Mouse (Mus musculus) heart, embryonic 10.5 days (tissue): ENCODE data around the gene Mafk. TPM values are rescaled to one million over a fixed set of nuclear protein-coding genes. Genes with fewer than 3 reads are reported as not detected.

Experiments used
- DNase-seq: peaks from one replicate; pipeline ENCODE4 v3.0.0-alpha.2; 2017; ENCODE audit warnings: low spot score
- H3K27ac ChIP-seq: fragments of 300-500 bp; sonication (generic); 2 replicates; pipeline ENCODE4 v1.5.1; 2016; ENCODE audit warnings: mild to moderate bottlenecking
- H3K27me3 ChIP-seq: fragments of 300-500 bp; sonication (generic); 2 replicates; pipeline ENCODE4 v1.6.1; 2016; ENCODE audit warnings: mild to moderate bottlenecking; ENCODE audit not compliant: poor library complexity, insufficient read depth, severe bottlenecking
- H3K36me3 ChIP-seq: fragments of 300-500 bp; sonication (generic); 2 replicates; pipeline ENCODE4 v1.6.1; 2016; ENCODE audit warnings: mild to moderate bottlenecking, moderate library complexity
- H3K4me1 ChIP-seq: fragments of 300-500 bp; sonication (generic); 2 replicates; pipeline ENCODE4 v1.6.1; 2016; ENCODE audit warnings: mild to moderate bottlenecking
- H3K4me3 ChIP-seq: fragments of 300-500 bp; sonication (generic); 2 replicates; pipeline ENCODE4 v1.5.1; 2016; ENCODE audit warnings: mild to moderate bottlenecking, moderate library complexity
- H3K9me3 ChIP-seq: fragments of 300-500 bp; sonication (generic); 2 replicates; pipeline ENCODE4 v1.6.1; 2016; ENCODE audit warnings: mild to moderate bottlenecking, moderate library complexity
- WGBS: fragments of 180-500 bp; shearing (Covaris S2); methylation state at CpG from one replicate; pipeline ENCODE4 v1.1.7; 2016; 5-methylcytosine and 5-hydroxymethylcytosine counted together
- polyA plus RNA-seq: library from polyadenylated mRNA; unstranded; fragments of >200 nt; fragmentation: Nextera tagmentation; extraction: Ambion mirVana; gene quantifications from 2 replicates; pipeline ENCODE4 v1.2.1, GENCODE M21; 2016

The Mafk gene
- polyA plus RNA-seq, 1 experiment from 2014 or later = 20.7 TPM

- H3K4me1 ChIP-seq = peaks cover 92% of the 10 kb centered on the region
Observed at GRCm38 (mm10) chr5:139799041-139799440, 7.7 kb downstream of the Mafk start.

GRCm38 (mm10) chr5:139799801-139800590 lies 8.7 kb downstream of the Mafk start:
- Histone ChIP-seq H3K36me3 (peaks cover 37% of the 10 kb centered on the region), H3K27ac (peak overlapping the region; percentile 93), H3K4me3 (no peak overlapping the region), H3K27me3 (no peaks in the 10 kb centered on the region), H3K9me3 (no peaks in the 10 kb centered on the region), H3K4me1 (peaks cover 92% of the 10 kb centered on the region)
- 89% methylated on average over 33 of the region's 33 CpGs for WGBS
- no peak for DNase-seq

More at GRCm38 (mm10) chr5:139799041-139799440, 7.7 kb downstream of the Mafk start:
- H3K27me3 ChIP-seq = no peaks in the 10 kb centered on the region
- WGBS = 93% methylated on average over 9 of the region's 9 CpGs
- no peaks in the 10 kb centered on the region for H3K9me3 ChIP-seq
- peak overlapping the region; percentile 93 for H3K27ac ChIP-seq
- DNase-seq = no peak
- H3K4me3 ChIP-seq = no peak overlapping the region
- H3K36me3 ChIP-seq = peaks cover 37% of the 10 kb centered on the region

GRCm38 (mm10) chr5:139801231-139801630 lies 9.9 kb downstream of the Mafk start:
- no peaks in the 10 kb centered on the region for H3K9me3 ChIP-seq
- peaks cover 37% of the 10 kb centered on the region for H3K36me3 ChIP-seq
- DNase-seq = no peak
- peak overlapping the region; percentile 93; the same call in 1 of the 2 replicates for H3K27ac ChIP-seq
- no peaks in the 10 kb centered on the region for H3K27me3 ChIP-seq
- peaks cover 90% of the 10 kb centered on the region for H3K4me1 ChIP-seq
- H3K4me3 ChIP-seq = no peak overlapping the region
- WGBS = 87% methylated on average over 8 of the region's 8 CpGs

GRCm38 (mm10) chr5:139801880-139802279 lies 10.6 kb downstream of the Mafk start:
- Histone ChIP-seq H3K27me3 (no peaks in the 10 kb centered on the region), H3K4me1 (peaks cover 84% of the 10 kb centered on the region), H3K27ac (no peak overlapping the region), H3K36me3 (peaks cover 37% of the 10 kb centered on the region), H3K4me3 (no peak overlapping the region), H3K9me3 (no peaks in the 10 kb centered on the region)
- no peak for DNase-seq
- 90% methylated on average over 10 of the region's 10 CpGs for WGBS

GRCm38 (mm10) chr5:139803165-139803564 lies 11.9 kb downstream of the Mafk start:
- peak overlapping the region; percentile 89 for H3K27ac ChIP-seq
- 69% methylated on average over 8 of the region's 8 CpGs for WGBS

GRCm38 (mm10) chr5:139803601-139804102 lies 12.3 kb downstream of the Mafk start:
- WGBS = 6% methylated on average over 12 of the region's 12 CpGs
- DNase-seq = peak; percentile 92
- peak overlapping the region; percentile 89 for H3K27ac ChIP-seq
- H3K4me3 ChIP-seq = peak overlapping the region; percentile 42
- no peaks in the 10 kb centered on the region for H3K9me3 ChIP-seq
- H3K4me1 ChIP-seq = peaks cover 71% of the 10 kb centered on the region
- H3K36me3 ChIP-seq = peaks cover 37% of the 10 kb centered on the region
- no peaks in the 10 kb centered on the region for H3K27me3 ChIP-seq

More at GRCm38 (mm10) chr5:139803165-139803564, 11.9 kb downstream of the Mafk start:
- H3K36me3 ChIP-seq = peaks cover 37% of the 10 kb centered on the region
- no peaks in the 10 kb centered on the region for H3K27me3 ChIP-seq
- no peaks in the 10 kb centered on the region for H3K9me3 ChIP-seq
- no peak for DNase-seq
- peaks cover 74% of the 10 kb centered on the region for H3K4me1 ChIP-seq
- H3K4me3 ChIP-seq = peak overlapping the region; percentile 42; the same call in 1 of the 2 replicates

GRCm38 (mm10) chr5:139804107-139804551 lies 12.8 kb downstream of the Mafk start:
- peaks cover 66% of the 10 kb centered on the region for H3K4me1 ChIP-seq
- 2% methylated on average over 6 of the region's 6 CpGs for WGBS
- H3K4me3 ChIP-seq = peak overlapping the region; percentile 42
- no peaks in the 10 kb centered on the region for H3K9me3 ChIP-seq
- H3K27ac ChIP-seq = peak overlapping the region; percentile 89
- H3K36me3 ChIP-seq = peaks cover 34% of the 10 kb centered on the region
- no peaks in the 10 kb centered on the region for H3K27me3 ChIP-seq
- peak; percentile 96 for DNase-seq

GRCm38 (mm10) chr5:139804573-139805111 lies 13.3 kb downstream of the Mafk start:
- H3K27ac ChIP-seq = peak overlapping the region; percentile 89
- H3K4me3 ChIP-seq = 0 out of 2 replicates have a peak overlapping the region, but pooled peaks have one; percentile 42
- H3K27me3 ChIP-seq = no peaks in the 10 kb centered on the region
- DNase-seq = no peak
- peaks cover 29% of the 10 kb centered on the region for H3K36me3 ChIP-seq
- WGBS = 54% methylated on average over 11 of the region's 11 CpGs
- H3K4me1 ChIP-seq = peaks cover 61% of the 10 kb centered on the region
- no peaks in the 10 kb centered on the region for H3K9me3 ChIP-seq

- H3K9me3 ChIP-seq = no peaks in the 10 kb centered on the region
- no peak overlapping the region for H3K4me3 ChIP-seq
- peak; percentile 83 for DNase-seq
- no peaks in the 10 kb centered on the region for H3K27me3 ChIP-seq
- H3K27ac ChIP-seq = peak overlapping the region; percentile 89
- WGBS = 88% methylated on average over 8 of the region's 8 CpGs
- peaks cover 16% of the 10 kb centered on the region for H3K36me3 ChIP-seq
- H3K4me1 ChIP-seq = peaks cover 48% of the 10 kb centered on the region
Observed at GRCm38 (mm10) chr5:139805924-139806323, 14.6 kb downstream of the Mafk start.

- Histone ChIP-seq H3K9me3 (no peaks in the 10 kb centered on the region), H3K27me3 (peaks cover 27% of the 10 kb centered on the region), H3K4me1 (peaks cover 47% of the 10 kb centered on the region), H3K4me3 (no peak overlapping the region), H3K36me3 (no peaks in the 10 kb centered on the region), H3K27ac (no peak overlapping the region)
- no peak for DNase-seq
- 51% methylated on average over 4 of the region's 4 CpGs for WGBS
Observed at GRCm38 (mm10) chr5:139809397-139809796, 18.1 kb downstream of the Mafk start.

- peak; percentile 86 for DNase-seq
- Histone ChIP-seq H3K4me3 (0 out of 2 replicates have a peak overlapping the region, but pooled peaks have one; percentile 3), H3K9me3 (no peaks in the 10 kb centered on the region), H3K27me3 (peaks cover 36% of the 10 kb centered on the region), H3K4me1 (peaks cover 34% of the 10 kb centered on the region), H3K27ac (peak overlapping the region; percentile 62; the same call in 1 of the 2 replicates), H3K36me3 (no peaks in the 10 kb centered on the region)
- WGBS = 73% methylated on average over 15 of the region's 15 CpGs
Observed at GRCm38 (mm10) chr5:139811677-139812397, 20.5 kb downstream of the Mafk start.

GRCm38 (mm10) chr5:139812398-139813125 lies 21.2 kb downstream of the Mafk start:
- peaks cover 36% of the 10 kb centered on the region for H3K27me3 ChIP-seq
- WGBS = 63% methylated on average over 20 of the region's 20 CpGs

More at GRCm38 (mm10) chr5:139812398-139813125, 21.2 kb downstream of the Mafk start:
- no peaks in the 10 kb centered on the region for H3K36me3 ChIP-seq
- H3K4me1 ChIP-seq = peaks cover 34% of the 10 kb centered on the region
- no peak for DNase-seq
- H3K4me3 ChIP-seq = peak overlapping the region; percentile 30
- peak overlapping the region; percentile 62; the same call in 1 of the 2 replicates for H3K27ac ChIP-seq
- H3K9me3 ChIP-seq = no peaks in the 10 kb centered on the region
